Mouse (Mus musculus) urinary bladder, postnatal 14 days (tissue): ENCODE results near the gene Sgsh.
"Not testable (repeated sequence)": the region's sequence is repeated elsewhere in the genome, so short reads cannot be mapped to it uniquely, and the experiment has no call there.

Experiments
- DNase-seq: peaks from one replicate; pipeline ENCODE4 v3.0.0; 2021; ENCODE audit warnings: low spot score

Gene Sgsh

GRCm38 (mm10) chr11:119355443-119356385 is at the start of gene Sgsh, which contains the start of gene Slc26a11:
Gene Sgsh, minus strand, starts transcription at chr11:119355536.
Gene Slc26a11, plus strand, starts transcription at chr11:119355557.
- peak; percentile 91 for DNase-seq

GRCm38 (mm10) chr11:119404627-119405026 is 49.3 kb upstream of the Sgsh start:
- DNase-seq = no peak

GRCm38 (mm10) chr11:119402501-119403160 is 47.3 kb upstream of the Sgsh start:
- DNase-seq = no peak

GRCm38 (mm10) chr11:119396461-119396860 is 41.1 kb upstream of the Sgsh start:
- DNase-seq = no peak

GRCm38 (mm10) chr11:119395931-119396330 is 40.6 kb upstream of the Sgsh start:
- DNase-seq = no peak

GRCm38 (mm10) chr11:119395394-119395793 is 40.1 kb upstream of the Sgsh start:
- DNase-seq = no peak

GRCm38 (mm10) chr11:119394210-119394609 is 38.9 kb upstream of the Sgsh start:
- peak; percentile 58 for DNase-seq

GRCm38 (mm10) chr11:119393483-119393804 is 38.1 kb upstream of the Sgsh start:
- no peak for DNase-seq

GRCm38 (mm10) chr11:119392800-119393482 is 37.6 kb upstream of the Sgsh start, which contains the start of gene Rnf213:
Gene Rnf213, plus strand, starts transcription at chr11:119393100.
- DNase-seq = peak; percentile 62

GRCm38 (mm10) chr11:119392001-119392614 is 36.8 kb upstream of the Sgsh start:
- DNase-seq = peak; percentile 84

GRCm38 (mm10) chr11:119391386-119392000 is 36.2 kb upstream of the Sgsh start:
- no peak for DNase-seq

GRCm38 (mm10) chr11:119390271-119391231 is 35.2 kb upstream of the Sgsh start:
- DNase-seq = peak; percentile 68

GRCm38 (mm10) chr11:119389851-119390270 is 34.5 kb upstream of the Sgsh start:
- DNase-seq = peak; percentile 84

- DNase-seq = not testable (repeated sequence)
These were observed 31.9 kb upstream of the Sgsh start for GRCm38 (mm10) chr11:119387273-119387672.

- DNase-seq = no peak
These were observed 31.0 kb upstream of the Sgsh start for GRCm38 (mm10) chr11:119386306-119386705.

- DNase-seq = no peak
These were observed 29.6 kb upstream of the Sgsh start for GRCm38 (mm10) chr11:119384904-119385303.

- no peak for DNase-seq
These were observed 27.1 kb upstream of the Sgsh start for GRCm38 (mm10) chr11:119382338-119382850.

GRCm38 (mm10) chr11:119381631-119382337 is 26.4 kb upstream of the Sgsh start:
- no peak for DNase-seq

- no peak for DNase-seq
These were observed 23.2 kb upstream of the Sgsh start for GRCm38 (mm10) chr11:119378551-119378950.
